Mouse (Mus musculus) E14TG2a.4 (cell line): Measurements from ENCODE around the gene Rab3gap1.

Experiments
- CTCF ChIP-seq: conservative IDR thresholded peaks from 2 replicates; pipeline ENCODE4 v1.5.1; 2014; ENCODE audit warnings: low read length
- NANOG ChIP-seq: IDR thresholded peaks from 2 replicates; pipeline ENCODE4 v1.6.1; 2014; ENCODE audit warnings: borderline replicate concordance, low read length, mixed read lengths
- POU5F1 ChIP-seq: IDR thresholded peaks from 2 replicates; pipeline ENCODE4 v1.6.1; 2014; ENCODE audit warnings: low read length, borderline replicate concordance

GRCm38 (mm10) chr1:127933405-127933804, 64.8 kb downstream of the Rab3gap1 start:
- TF ChIP-seq CTCF (no peak), POU5F1 (no peak), NANOG (no peak)
